Mouse (Mus musculus): Measurements from ENCODE around the gene Ltb4r2.

The Ltb4r2 gene

GRCm38 (mm10) chr14:55781310-55781709 lies 20.1 kb downstream of the Ltb4r2 start:
- peak; percentile 62 for DNase-seq (ENCODE audit: low spot score)

GRCm38 (mm10) chr14:55782361-55782960 lies 21.2 kb downstream of the Ltb4r2 start:
- DNase-seq (ENCODE audit: low spot score), result no peak

GRCm38 (mm10) chr14:55783171-55783957 lies 22.1 kb downstream of the Ltb4r2 start:
- no peak for DNase-seq (ENCODE audit: low spot score)

GRCm38 (mm10) chr14:55783958-55784235 lies 22.7 kb downstream of the Ltb4r2 start, which contains the start of gene Adcy4:
Adcy4 (minus strand) TSS chr14:55784095.
- DNase-seq (ENCODE audit: low spot score), result no peak

GRCm38 (mm10) chr14:55785195-55785594 lies 24.0 kb downstream of the Ltb4r2 start:
- DNase-seq (ENCODE audit: low spot score), result peak; percentile 50

GRCm38 (mm10) chr14:55787731-55788130 lies 26.5 kb downstream of the Ltb4r2 start:
- no peak for DNase-seq (ENCODE audit: low spot score)

GRCm38 (mm10) chr14:55788256-55789050 lies 27.2 kb downstream of the Ltb4r2 start, which contains the start of gene Ripk3:
Ripk3 (minus strand) TSS chr14:55788865.
- peak; percentile 36 for DNase-seq (ENCODE audit: low spot score)

- DNase-seq (ENCODE audit: low spot score), result no peak
Measured at GRCm38 (mm10) chr14:55793461-55793860, 32.2 kb downstream of the Ltb4r2 start.

- DNase-seq (ENCODE audit: low spot score), result no peak
Measured at GRCm38 (mm10) chr14:55793946-55794345, 32.7 kb downstream of the Ltb4r2 start.

- DNase-seq (ENCODE audit: low spot score), result no peak
Measured at GRCm38 (mm10) chr14:55795380-55796163, 34.3 kb downstream of the Ltb4r2 start.

Data from yolk sac, embryonic 10.5 days (tissue).